Mouse (Mus musculus) megakaryocyte-erythroid progenitor cell, adult 5-6 weeks (primary cell): ENCODE data around the gene Dixdc1. TPM values are rescaled to one million over a fixed set of nuclear protein-coding genes. Genes with fewer than 3 reads are reported as not detected.

ENCODE experiments used
- total RNA-seq, 2 experiments: library from RNA; stranded (forward) in 1 of 2; stranded (reverse) in 1 of 2; fragments of 200-1000, 215-1000 nt in 1 of 2; fragments of >200 nt in 1 of 2; fragmentation: Nextera tagmentation in 1 of 2; gene quantifications; 2 replicates each; pipeline ENCODE4 v1.2.3; 2014 to 2017

Gene Dixdc1
- total RNA-seq, 2 experiments from 2014 or later = not detected

Other genes starting within 250 kb of the Dixdc1 start
- not detected in 2 replicates for gene Plet1, start 245.0 kb downstream of the Dixdc1 start, total RNA-seq (2014; fragmentation: Nextera tagmentation)
- gene Plet1, start 245.0 kb downstream of the Dixdc1 start, total RNA-seq (2017) = not detected in 2 replicates
- 76.0 and 81.6 TPM in 2 replicates for gene Pts, start 210.8 kb downstream of the Dixdc1 start, total RNA-seq (2014; fragmentation: Nextera tagmentation)
- 45.2 and 74.2 TPM in 2 replicates for gene Pts, start 210.8 kb downstream of the Dixdc1 start, total RNA-seq (2017)
- gene Il18, start 184.7 kb downstream of the Dixdc1 start, total RNA-seq (2014; fragmentation: Nextera tagmentation) = 1.8 TPM in 1 of 2 replicates, not detected in the other
- 1.5 TPM in 1 of 2 replicates, not detected in the other for gene Il18, start 184.7 kb downstream of the Dixdc1 start, total RNA-seq (2017)
- 0.20 TPM in 1 of 2 replicates, not detected in the other for gene Bco2, start 184.3 kb downstream of the Dixdc1 start, total RNA-seq (2014; fragmentation: Nextera tagmentation)
- 0.50 and 0.89 TPM in 2 replicates for gene Bco2, start 184.3 kb downstream of the Dixdc1 start, total RNA-seq (2017)
- not detected in 2 replicates for gene Tex12, start 178.2 kb downstream of the Dixdc1 start, total RNA-seq (2014; fragmentation: Nextera tagmentation)
- not detected in 2 replicates for gene Tex12, start 178.2 kb downstream of the Dixdc1 start, total RNA-seq (2017)
- gene Sdhd, start 135.7 kb downstream of the Dixdc1 start, total RNA-seq (2014; fragmentation: Nextera tagmentation) = 254 and 275 TPM in 2 replicates
- gene Sdhd, start 135.7 kb downstream of the Dixdc1 start, total RNA-seq (2017) = 241 and 307 TPM in 2 replicates
- 176 and 190 TPM in 2 replicates for gene Timm8b, start 135.6 kb downstream of the Dixdc1 start, total RNA-seq (2014; fragmentation: Nextera tagmentation)
- 253 and 291 TPM in 2 replicates for gene Timm8b, start 135.6 kb downstream of the Dixdc1 start, total RNA-seq (2017)
- 3.5 and 3.8 TPM in 2 replicates for gene Pih1d2, start 122.2 kb downstream of the Dixdc1 start, total RNA-seq (2014; fragmentation: Nextera tagmentation)
- 10.4 TPM in 1 of 2 replicates, not detected in the other for gene Pih1d2, start 122.2 kb downstream of the Dixdc1 start, total RNA-seq (2017)
- gene Nkapd1, start 122.1 kb downstream of the Dixdc1 start, total RNA-seq (2014; fragmentation: Nextera tagmentation) = 21.6 and 27.6 TPM in 2 replicates
- gene Nkapd1, start 122.1 kb downstream of the Dixdc1 start, total RNA-seq (2017) = 46.2 and 51.8 TPM in 2 replicates
- 41.0 and 51.5 TPM in 2 replicates for gene Dlat, start 79.7 kb downstream of the Dixdc1 start, total RNA-seq (2014; fragmentation: Nextera tagmentation)
- gene Dlat, start 79.7 kb downstream of the Dixdc1 start, total RNA-seq (2017) = 52.4 and 68.9 TPM in 2 replicates
- gene 2310030G06Rik, start 7.0 kb upstream of the Dixdc1 start, total RNA-seq (2014; fragmentation: Nextera tagmentation) = not detected in 2 replicates
- not detected in 2 replicates for gene 2310030G06Rik, start 7.0 kb upstream of the Dixdc1 start, total RNA-seq (2017)
- gene Cryab, start 11.8 kb upstream of the Dixdc1 start, total RNA-seq (2014; fragmentation: Nextera tagmentation) = not detected in 2 replicates
- gene Cryab, start 11.8 kb upstream of the Dixdc1 start, total RNA-seq (2017) = not detected in 2 replicates
- not detected in 2 replicates for gene Hspb2, start 12.8 kb upstream of the Dixdc1 start, total RNA-seq (2014; fragmentation: Nextera tagmentation)
- not detected in 2 replicates for gene Hspb2, start 12.8 kb upstream of the Dixdc1 start, total RNA-seq (2017)
- 12.7 and 21.0 TPM in 2 replicates for gene Fdxacb1, start 28.7 kb upstream of the Dixdc1 start, total RNA-seq (2014; fragmentation: Nextera tagmentation)
- 10.5 and 10.8 TPM in 2 replicates for gene Fdxacb1, start 28.7 kb upstream of the Dixdc1 start, total RNA-seq (2017)
- 25.0 and 36.0 TPM in 2 replicates for gene Alg9, start 35.5 kb upstream of the Dixdc1 start, total RNA-seq (2014; fragmentation: Nextera tagmentation)
- gene Alg9, start 35.5 kb upstream of the Dixdc1 start, total RNA-seq (2017) = 19.5 and 24.5 TPM in 2 replicates
- gene 1110032A03Rik, start 36.0 kb upstream of the Dixdc1 start, total RNA-seq (2014; fragmentation: Nextera tagmentation) = 11.8 and 30.5 TPM in 2 replicates
- gene 1110032A03Rik, start 36.0 kb upstream of the Dixdc1 start, total RNA-seq (2017) = 19.4 and 26.2 TPM in 2 replicates
- gene Ppp2r1b, start 105.8 kb upstream of the Dixdc1 start, total RNA-seq (2014; fragmentation: Nextera tagmentation) = 89.1 and 93.7 TPM in 2 replicates
- 88.2 and 109 TPM in 2 replicates for gene Ppp2r1b, start 105.8 kb upstream of the Dixdc1 start, total RNA-seq (2017)